ENCODE assay signal across 10 mouse cellular contexts in the genomic region with DNA sequence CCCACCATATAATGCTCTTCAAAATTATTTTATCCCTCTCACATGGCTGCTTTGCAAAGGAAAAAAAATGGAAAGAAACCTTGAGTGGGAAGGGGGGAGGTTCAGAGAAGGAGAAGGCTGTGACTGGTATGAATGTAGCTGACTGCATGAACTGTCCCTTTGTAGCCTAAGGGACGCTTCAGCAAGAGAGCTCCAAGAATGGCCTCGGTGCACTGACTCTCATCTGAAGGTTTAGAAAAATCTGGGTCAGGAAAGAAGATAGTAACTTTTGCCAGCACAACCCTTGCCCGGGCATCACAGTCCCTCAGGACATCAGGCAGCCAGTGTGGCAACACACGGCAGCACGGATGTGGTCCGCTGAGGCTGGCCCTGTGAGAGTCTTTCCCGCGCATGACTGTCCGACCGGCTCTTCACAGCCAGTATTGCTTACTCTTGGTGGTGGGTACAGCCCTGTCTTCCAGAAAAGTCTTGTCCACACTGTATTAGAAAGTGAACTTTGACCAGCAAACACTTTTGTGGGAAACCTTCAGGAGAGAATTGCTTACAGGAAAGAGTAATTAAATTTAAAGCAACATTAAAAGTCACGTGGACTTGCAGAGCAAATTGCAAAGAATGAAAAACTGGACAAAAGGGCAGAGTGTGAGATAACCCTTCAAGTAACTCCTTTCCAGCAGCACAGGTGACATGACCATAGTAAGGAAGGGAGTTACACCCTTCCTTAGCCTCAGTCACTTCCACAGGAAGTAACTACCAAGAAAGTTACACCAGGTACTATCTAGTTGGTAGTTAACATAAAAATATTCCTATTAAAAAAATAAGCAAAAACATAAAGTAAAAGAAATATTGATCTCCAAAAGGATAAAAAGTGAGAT. TPM values are rescaled to one million over a fixed set of nuclear protein-coding genes. Genes with fewer than 3 reads are reported as not detected.
DNase-seq lines count a peak whose midpoint lies in the region; ATAC-seq and TF ChIP-seq lines count a peak whose summit lies in the region.
"Had no signal": no experiment of that assay in that cellular context is flagged by ENCODE, and none has a peak within 500 bp of the region (broad histone marks: within the 10 kb centered on the region; RNA-seq: fewer than 3 reads in every experiment).

No protein-coding gene starts in this region.

- WGBS in neural tube, embryonic 11.5 days = 64% methylated on average over 11 of the region's 11 CpGs
- WGBS in hindbrain, embryonic 11.5 days = 56% methylated on average over 11 of the region's 11 CpGs
- 34% methylated on average over 11 of the region's 11 CpGs for WGBS in midbrain, embryonic 11.5 days

- peak overlapping the region; percentile 36; the same call in 1 of the 2 replicates for H3K27ac ChIP-seq in neural tube, embryonic 11.5 days (ENCODE audit: low read depth, low read length)
- peak overlapping the region; percentile 63 for H3K27ac ChIP-seq in hindbrain, embryonic 11.5 days (ENCODE audit: low read depth, low read length)
- H3K27ac ChIP-seq in midbrain, embryonic 11.5 days (ENCODE audit: low read depth, low read length) = peak overlapping the region; percentile 68
- no peak overlapping the region for H3K27ac ChIP-seq in left cerebral cortex, adult 2 months
- H3K27ac ChIP-seq: embryonic facial prominence, embryonic 13.5 days had no signal

- intact Hi-C loops in left cerebral cortex, adult 2 months (cut with DNase I) = no loop called here

- no peak for ATAC-seq in neural tube, embryonic 11.5 days (ENCODE audit: insufficient read depth, low FRiP score, low TSS enrichment)
- ATAC-seq in hindbrain, embryonic 11.5 days (ENCODE audit: low FRiP score) = peak; percentile 46; the same call in 1 of the 2 replicates
- ATAC-seq in midbrain, embryonic 11.5 days (ENCODE audit: low FRiP score) = peak; percentile 66
- ATAC-seq: liver, postnatal 0 days had no signal

- no peaks in the 10 kb centered on the region for H3K36me3 ChIP-seq in neural tube, embryonic 11.5 days (ENCODE audit: control insufficient read depth, insufficient read depth, low read length)
- no peaks in the 10 kb centered on the region for H3K36me3 ChIP-seq in hindbrain, embryonic 11.5 days (ENCODE audit: control insufficient read depth, insufficient read depth, low read length)
- H3K36me3 ChIP-seq in midbrain, embryonic 11.5 days (ENCODE audit: control insufficient read depth, insufficient read depth, low read length) = no peaks in the 10 kb centered on the region
- H3K36me3 ChIP-seq: embryonic facial prominence, embryonic 13.5 days had no signal

- H3K9ac ChIP-seq in neural tube, embryonic 11.5 days (ENCODE audit: low read length) = no peak overlapping the region
- H3K9ac ChIP-seq in hindbrain, embryonic 11.5 days (ENCODE audit: low read depth, low read length) = no peak overlapping the region
- H3K9ac ChIP-seq in midbrain, embryonic 11.5 days (ENCODE audit: low read length) = peak overlapping the region; percentile 37; the same call in 1 of the 2 replicates
- H3K9ac ChIP-seq: embryonic facial prominence, embryonic 13.5 days; liver, postnatal 0 days had no signal

- H3K4me2 ChIP-seq in neural tube, embryonic 11.5 days (ENCODE audit: low read depth) = no peak overlapping the region
- no peak overlapping the region for H3K4me2 ChIP-seq in hindbrain, embryonic 11.5 days (replicated peaks; ENCODE audit: low read depth, low read length)
- peak overlapping the region; percentile 29 for H3K4me2 ChIP-seq in midbrain, embryonic 11.5 days
- H3K4me2 ChIP-seq: embryonic facial prominence, embryonic 13.5 days had no signal

- DNase-seq in neural tube, embryonic 11.5 days (ENCODE audit: low spot score) = peak; percentile 28
- DNase-seq in neural tube, embryonic 10.5 days (ENCODE audit: extremely low spot score, low spot score) = no peak
- peak; percentile 20 for DNase-seq in hindbrain, embryonic 11.5 days (ENCODE audit: low spot score)
- DNase-seq in midbrain, embryonic 11.5 days (ENCODE audit: low spot score, missing footprints) = peak; percentile 93
- DNase-seq in T-cell, adult 2 months (ENCODE audit: low spot score) = no peak
- DNase-seq in left cerebral cortex, adult 2 months (ENCODE audit: extremely low spot score in 1 of 2, low spot score in 2 of 2) = no peak
- DNase-seq in urinary bladder, postnatal 10 days (ENCODE audit: low spot score) = no peak
- DNase-seq: kidney, adult 9 months; liver, postnatal 0 days had no signal

- peaks cover 9% of the 10 kb centered on the region; the same call in 1 of the 2 replicates for H3K4me1 ChIP-seq in neural tube, embryonic 11.5 days (ENCODE audit: control insufficient read depth, insufficient read depth, low read length)
- peaks cover 7% of the 10 kb centered on the region for H3K4me1 ChIP-seq in hindbrain, embryonic 11.5 days (replicated peaks; ENCODE audit: control insufficient read depth, insufficient read depth, low read length)
- H3K4me1 ChIP-seq in midbrain, embryonic 11.5 days (ENCODE audit: control insufficient read depth, insufficient read depth, low read length) = peaks cover 24% of the 10 kb centered on the region

- no peaks in the 10 kb centered on the region for H3K9me3 ChIP-seq in neural tube, embryonic 11.5 days (ENCODE audit: control insufficient read depth, low read length)
- H3K9me3 ChIP-seq in hindbrain, embryonic 11.5 days (ENCODE audit: control insufficient read depth, low read length) = no peaks in the 10 kb centered on the region
- no peaks in the 10 kb centered on the region for H3K9me3 ChIP-seq in midbrain, embryonic 11.5 days (ENCODE audit: control insufficient read depth, low read length)
- H3K9me3 ChIP-seq: embryonic facial prominence, embryonic 13.5 days had no signal

- no peak for TF ChIP-seq CTCF in left cerebral cortex, adult 2 months (IDR thresholded peaks at IDR 0.05)

- H3K27me3 ChIP-seq in neural tube, embryonic 11.5 days (ENCODE audit: control insufficient read depth, insufficient read depth, low read length) = no peaks in the 10 kb centered on the region
- no peaks in the 10 kb centered on the region for H3K27me3 ChIP-seq in hindbrain, embryonic 11.5 days (ENCODE audit: control insufficient read depth, insufficient read depth, low read length)
- H3K27me3 ChIP-seq in midbrain, embryonic 11.5 days (ENCODE audit: control insufficient read depth, insufficient read depth, low read length) = no peaks in the 10 kb centered on the region
- H3K27me3 ChIP-seq: embryonic facial prominence, embryonic 13.5 days had no signal

- no peak overlapping the region for H3K4me3 ChIP-seq in neural tube, embryonic 11.5 days (ENCODE audit: low read depth, low read length)
- H3K4me3 ChIP-seq in hindbrain, embryonic 11.5 days (ENCODE audit: low read depth, low read length) = no peak overlapping the region
- no peak overlapping the region for H3K4me3 ChIP-seq in midbrain, embryonic 11.5 days (ENCODE audit: low read depth, low read length)
- H3K4me3 ChIP-seq in left cerebral cortex, adult 2 months = no peak overlapping the region
- H3K4me3 ChIP-seq: embryonic facial prominence, embryonic 13.5 days had no signal

RNA-seq across cellular contexts. Expression of a gene that starts 42.3 kb away (rescaled TPM):
- polyA plus RNA-seq in neural tube, embryonic 11.5 days (2014; fragmentation: Nextera tagmentation; extraction: Ambion mirVana) = 7.8 and 8.1 TPM in 2 replicates
- polyA plus RNA-seq in hindbrain, embryonic 11.5 days (2014; fragmentation: Nextera tagmentation; extraction: Ambion mirVana) = 6.5 and 7.5 TPM in 2 replicates
- 5.3 and 6.1 TPM in 2 replicates for polyA plus RNA-seq in midbrain, embryonic 11.5 days (2014; fragmentation: Nextera tagmentation; extraction: Ambion mirVana)
- 10 to 100 TPM; 10.3 to 10.9 TPM for total RNA-seq in left cerebral cortex, adult 2 months (2021)

Comparison
In these comparisons a context has a peak if more than half of its experiments do, and no peak if none do; other contexts are left out.
1. DNase-seq: peak in neural tube, embryonic 11.5 days (single experiment), hindbrain, embryonic 11.5 days (single experiment) and midbrain, embryonic 11.5 days (single experiment); none in neural tube, embryonic 10.5 days (single experiment), T-cell, adult 2 months (single experiment), left cerebral cortex, adult 2 months (0 of 2) and urinary bladder, postnatal 10 days (single experiment).